Mouse (Mus musculus) embryonic facial prominence, embryonic 12.5 days (tissue): ENCODE data around the gene Gm20920. TPM values are rescaled to one million over a fixed set of nuclear protein-coding genes. Genes with fewer than 3 reads are reported as not detected.
"Not testable (repeated sequence)": the region's sequence is repeated elsewhere in the genome, so short reads cannot be mapped to it uniquely, and the experiment has no call there.

Experiments
- ATAC-seq: fragments of 200-750 bp; cut with Nextera tagmentation; 2 replicates; pipeline ENCODE4 v1.8.0; 2017; ENCODE audit not compliant: insufficient number of reproducible peaks, insufficient read depth, low FRiP score, low TSS enrichment
- H3K27ac ChIP-seq: fragments of 300-500 bp; sonication (generic); 2 replicates; pipeline ENCODE4 v1.5.1; 2016; ENCODE audit warnings: mild to moderate bottlenecking
- H3K27me3 ChIP-seq: fragments of 300-500 bp; sonication (generic); 2 replicates; pipeline ENCODE4 v1.6.1; 2016; ENCODE audit warnings: mild to moderate bottlenecking, moderate library complexity
- H3K36me3 ChIP-seq: fragments of 300-500 bp; sonication (generic); 2 replicates; pipeline ENCODE4 v1.6.1; 2016; ENCODE audit warnings: mild to moderate bottlenecking
- H3K4me1 ChIP-seq: fragments of 300-500 bp; sonication (generic); 2 replicates; pipeline ENCODE4 v1.6.1; 2016
- H3K4me2 ChIP-seq: fragments of 300-500 bp; sonication (generic); replicated peaks from 2 replicates; pipeline ENCODE4 v1.6.1; 2016; ENCODE audit warnings: mild to moderate bottlenecking, moderate library complexity
- H3K4me3 ChIP-seq: fragments of 300-500 bp; sonication (generic); 2 replicates; pipeline ENCODE4 v1.5.1; 2016; ENCODE audit warnings: mild to moderate bottlenecking
- H3K9ac ChIP-seq: fragments of 300-500 bp; sonication (generic); 2 replicates; pipeline ENCODE4 v1.6.1; 2016; ENCODE audit warnings: mild to moderate bottlenecking, moderate library complexity
- H3K9me3 ChIP-seq: fragments of 300-500 bp; sonication (generic); 2 replicates; pipeline ENCODE4 v1.6.1; 2016; ENCODE audit warnings: mild to moderate bottlenecking, moderate library complexity
- WGBS: fragments of 180-500 bp; shearing (Covaris S2); methylation state at CpG from one replicate; pipeline ENCODE4 v1.1.7; 2016; 5-methylcytosine and 5-hydroxymethylcytosine counted together
- polyA plus RNA-seq: library from polyadenylated mRNA; unstranded; fragments of >200 nt; fragmentation: Nextera tagmentation; extraction: Ambion mirVana; gene quantifications from 2 replicates; pipeline ENCODE4 v1.2.1, GENCODE M21; 2016

Gene Gm20920
- not detected in 2 replicates for polyA plus RNA-seq

DNA sequence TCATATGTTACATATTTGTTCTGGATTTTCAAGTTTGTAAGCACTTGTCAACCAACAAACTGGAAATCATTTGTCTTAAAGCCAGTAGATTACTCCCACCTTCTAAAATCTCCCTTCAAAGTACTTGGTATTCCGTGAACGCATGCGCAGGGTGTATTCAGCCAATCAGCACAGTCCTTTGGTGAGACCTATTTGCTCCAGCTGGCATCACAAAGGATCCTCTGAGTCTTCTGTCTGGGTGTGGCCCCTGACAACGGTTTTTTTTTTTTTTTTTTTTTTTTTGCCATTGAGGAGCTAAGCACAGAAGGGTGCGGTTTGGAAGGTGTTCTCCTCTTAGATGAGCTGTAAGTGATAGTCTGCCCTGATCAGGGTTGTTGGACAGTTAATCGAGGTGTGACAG lies at the start of gene Gm20920:
TSS of gene Gm20920 (plus strand) at position 301 of the 400 bp plus-strand sequence.
- H3K4me2 ChIP-seq, H3K36me3 ChIP-seq, H3K9me3 ChIP-seq, H3K4me3 ChIP-seq, H3K4me1 ChIP-seq, H3K27me3 ChIP-seq, H3K27ac ChIP-seq, H3K9ac ChIP-seq, ATAC-seq: not testable (repeated sequence)
- WGBS, result no CpG with 5 or more reads among the region's 6 CpGs
